Mouse (Mus musculus) thymus, adult 2 months (tissue): ENCODE data around the gene Zbtb34. TPM values are rescaled to one million over a fixed set of nuclear protein-coding genes. Genes with fewer than 3 reads are reported as not detected.

Experiments used
- DNase-seq: peaks from one replicate; pipeline ENCODE4 v3.0.0; 2021
- H3K27ac ChIP-seq: fragments of 200-500 bp; 2 replicates; pipeline ENCODE4 v1.5.1; 2012; ENCODE audit warnings: low read length, control low read depth; ENCODE audit not compliant: control insufficient read depth, insufficient read depth
- H3K27me3 ChIP-seq: fragments of 200-500 bp; 2 replicates; pipeline ENCODE4 v1.6.1; 2012; ENCODE audit warnings: mild to moderate bottlenecking, low read length, moderate library complexity, mixed read lengths; ENCODE audit not compliant: control insufficient read depth, insufficient read depth
- H3K36me3 ChIP-seq: fragments of 200-500 bp; 2 replicates; pipeline ENCODE4 v1.6.1; 2012; ENCODE audit warnings: mild to moderate bottlenecking, low read length, moderate library complexity; ENCODE audit not compliant: control insufficient read depth, insufficient read depth
- H3K4me1 ChIP-seq: fragments of 200-500 bp; replicated peaks from 2 replicates; pipeline ENCODE4 v1.6.1; 2012; ENCODE audit warnings: low read length; ENCODE audit not compliant: control insufficient read depth, insufficient read depth
- H3K4me3 ChIP-seq: fragments of 200-500 bp; 2 replicates; pipeline ENCODE4 v1.5.1; 2012; ENCODE audit warnings: mild to moderate bottlenecking, low read length, control low read depth, moderate library complexity; ENCODE audit not compliant: control insufficient read depth, insufficient read depth
- CTCF ChIP-seq: fragments of 200-500 bp; IDR thresholded peaks from 2 replicates; pipeline ENCODE4 v1.5.1; 2012; ENCODE audit warnings: mild to moderate bottlenecking, control low read depth, low read length, moderate library complexity, borderline replicate concordance; ENCODE audit not compliant: control insufficient read depth, poor library complexity, insufficient read depth; ENCODE audit errors: extremely low read depth
- POLR2A ChIP-seq: fragments of 200-500 bp; IDR thresholded peaks from 2 replicates; pipeline ENCODE4 v1.6.1; 2012; ENCODE audit warnings: mild to moderate bottlenecking, low read length, control low read depth, moderate library complexity; ENCODE audit not compliant: control insufficient read depth, poor library complexity, insufficient read depth; ENCODE audit errors: extremely low read depth
- WGBS: fragments of 180-500 bp; shearing (Covaris S2); methylation state at CpG from one replicate; pipeline ENCODE4 v1.1.7; 2018; 5-methylcytosine and 5-hydroxymethylcytosine counted together
- polyA plus RNA-seq: library from polyadenylated mRNA; depleted of rRNA; stranded (reverse); fragments of >200 nt; gene quantifications from 2 replicates; pipeline ENCODE4 v1.2.3, GENCODE M21; 2012; rRNA removed

Zbtb34 gene
- polyA plus RNA-seq, 1 experiment, result 22.0 TPM

DNA sequence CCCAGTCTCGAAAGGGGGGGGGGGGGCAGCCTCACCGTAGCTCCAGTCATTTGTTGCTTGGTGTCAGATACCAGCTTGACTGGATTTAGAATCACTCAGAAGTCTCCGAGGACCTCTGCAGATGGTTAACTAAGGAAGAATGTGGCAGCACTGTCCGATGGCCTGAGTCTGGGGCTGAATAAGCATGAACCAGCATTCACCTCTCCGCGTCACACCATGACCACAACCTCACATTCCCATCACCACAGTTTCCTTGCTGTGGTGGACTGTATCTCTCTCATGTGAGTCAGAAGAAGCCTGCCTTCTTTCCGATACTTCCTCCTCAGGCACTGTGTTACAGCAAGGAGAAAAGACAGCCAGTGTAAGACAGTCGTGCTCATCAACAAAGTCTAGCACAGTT is 71.9 kb downstream of the Zbtb34 start:
- H3K27ac ChIP-seq, result no peak overlapping the region
- 41% methylated on average over 8 of the region's 8 CpGs for WGBS
- no peaks in the 10 kb centered on the region for H3K27me3 ChIP-seq
- no peaks in the 10 kb centered on the region; the same call in 1 of the 2 replicates for H3K4me1 ChIP-seq
- no peak overlapping the region for H3K4me3 ChIP-seq
- no peak for DNase-seq
- H3K36me3 ChIP-seq, result no peaks in the 10 kb centered on the region
- TF ChIP-seq CTCF, result no peak
- TF ChIP-seq POLR2A, result no peak

DNA sequence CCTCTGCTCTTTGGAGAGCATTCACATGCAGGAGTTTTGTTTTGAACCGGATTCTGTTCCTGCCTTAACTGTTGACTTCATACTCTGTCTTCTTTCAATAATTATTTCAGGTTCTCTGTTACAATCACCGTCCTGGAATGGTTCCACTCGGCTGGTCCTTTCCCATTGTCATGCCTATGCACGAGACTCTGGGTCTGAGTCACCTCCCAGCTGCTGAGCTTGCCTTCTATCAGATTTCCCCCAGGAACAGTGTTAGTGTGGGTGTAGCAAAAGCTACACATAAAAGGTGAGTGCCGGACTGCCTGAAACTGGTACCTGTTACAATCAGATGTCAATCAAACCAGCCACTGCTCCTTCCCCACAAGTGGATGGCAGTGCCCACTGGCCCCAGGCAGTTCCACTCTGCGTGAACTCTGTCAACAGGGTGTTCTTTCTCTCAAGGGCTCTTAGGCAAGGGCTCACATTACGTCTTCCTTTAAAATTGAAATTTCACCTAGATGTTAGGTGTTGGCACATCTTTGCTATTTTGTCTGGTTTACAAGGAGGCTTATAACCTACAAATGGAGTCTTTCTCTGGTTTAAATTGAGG is 73.8 kb downstream of the Zbtb34 start:
- H3K27me3 ChIP-seq, result no peaks in the 10 kb centered on the region
- 97% methylated on average over 7 of the region's 7 CpGs for WGBS
- DNase-seq, result no peak
- H3K36me3 ChIP-seq, result no peaks in the 10 kb centered on the region
- H3K27ac ChIP-seq, result no peak overlapping the region
- H3K4me1 ChIP-seq, result no peaks in the 10 kb centered on the region; the same call in 1 of the 2 replicates
- no peak overlapping the region for H3K4me3 ChIP-seq
- TF ChIP-seq CTCF (no peak), POLR2A (no peak)

Other genes starting within 250 kb of the Zbtb34 start
- 61.1 and 64.5 TPM in 2 replicates for gene Angptl2, start 215.3 kb downstream of the Zbtb34 start, polyA plus RNA-seq
- gene Ralgps1, start 59.8 kb downstream of the Zbtb34 start, polyA plus RNA-seq, result 18.8 and 20.4 TPM in 2 replicates
- gene Zbtb43, start 37.2 kb upstream of the Zbtb34 start, polyA plus RNA-seq, result 14.9 and 16.7 TPM in 2 replicates
- gene Lmx1b, start 209.2 kb upstream of the Zbtb34 start, polyA plus RNA-seq, result 0.04 and 0.10 TPM in 2 replicates